Mouse (Mus musculus) ovary, adult 18-20 months (tissue): ENCODE measurements around the gene Emd.

ENCODE experiments used
- DNase-seq: peaks from one replicate; pipeline ENCODE4 v3.0.0; 2022; ENCODE audit warnings: low spot score, mixed read lengths

The Emd gene

GRCm38 (mm10) chrX:74273422-74274322, 19.2 kb downstream of the Emd start:
- no peak for DNase-seq

GRCm38 (mm10) chrX:74277916-74278315, 23.4 kb downstream of the Emd start:
- no peak for DNase-seq

GRCm38 (mm10) chrX:74281041-74281731, 26.7 kb downstream of the Emd start:
- no peak for DNase-seq

GRCm38 (mm10) chrX:74281732-74282394, 27.4 kb downstream of the Emd start, which contains the start of the genes Taz and Dnase1l1:
TSS of gene Taz (plus strand) at chrX:74281912.
TSS of gene Dnase1l1 (minus strand) at chrX:74282337.
- DNase-seq = peak; percentile 89

- DNase-seq = peak; percentile 80
Observed at GRCm38 (mm10) chrX:74282395-74283091, 28.1 kb downstream of the Emd start.

GRCm38 (mm10) chrX:74283092-74283437, 28.6 kb downstream of the Emd start:
- no peak for DNase-seq

- no peak for DNase-seq
Observed at GRCm38 (mm10) chrX:74293431-74293830, 38.9 kb downstream of the Emd start.

- peak; percentile 91 for DNase-seq
Observed at GRCm38 (mm10) chrX:74296538-74297448, 42.3 kb downstream of the Emd start, which contains the start of gene Atp6ap1. TSS of gene Atp6ap1 (plus strand) at chrX:74297097.

GRCm38 (mm10) chrX:74298348-74298747, 43.9 kb downstream of the Emd start:
- DNase-seq = no peak

- no peak for DNase-seq
Observed at GRCm38 (mm10) chrX:74299721-74300120, 45.2 kb downstream of the Emd start.

- peak; percentile 35 for DNase-seq
Observed at GRCm38 (mm10) chrX:74304867-74305700, 50.6 kb downstream of the Emd start, which contains the start of gene Gdi1. TSS of gene Gdi1 (plus strand) at chrX:74304998.
